Mouse (Mus musculus) kidney, postnatal 36 days (tissue): ENCODE data around the gene Arhgef17.
A peak's percentile ranks its signal among the peaks of the same experiment; 100 is the strongest.

Source experiments
- DNase-seq, 2 experiments: peaks; one replicate each; pipeline ENCODE4 v3.0.0; 2021 to 2022; ENCODE audit warnings: mixed read lengths in 2 of 2

The Arhgef17 gene

GRCm38 (mm10) chr7:100938106-100938505 is 6.2 kb upstream of the Arhgef17 start:
- no peak for DNase-seq

- peak in 1 of 2 experiments; percentile 52 for DNase-seq
These were observed 5.6 kb upstream of the Arhgef17 start for GRCm38 (mm10) chr7:100937481-100937880.

GRCm38 (mm10) chr7:100933520-100933919 is 1.6 kb upstream of the Arhgef17 start:
- DNase-seq = peak; percentile 57 to 64

- peak; percentile 94 for DNase-seq
These were observed 637 bp upstream of the Arhgef17 start for GRCm38 (mm10) chr7:100932481-100933007.

GRCm38 (mm10) chr7:100931316-100931925 is 486 bp downstream of the Arhgef17 start:
- peak in 1 of 2 experiments; percentile 60 for DNase-seq

- DNase-seq = peak; percentile 80 to 81
These were observed 1.1 kb downstream of the Arhgef17 start for GRCm38 (mm10) chr7:100930619-100931315.

GRCm38 (mm10) chr7:100929639-100930303 is 2.1 kb downstream of the Arhgef17 start:
- no peak for DNase-seq

GRCm38 (mm10) chr7:100928456-100928855 is 3.5 kb downstream of the Arhgef17 start:
- DNase-seq = peak; percentile 59 to 68

- no peak for DNase-seq
These were observed 4.5 kb downstream of the Arhgef17 start for GRCm38 (mm10) chr7:100927287-100928000.

- DNase-seq = peak; percentile 61 to 76
These were observed 5.5 kb downstream of the Arhgef17 start for GRCm38 (mm10) chr7:100926311-100926923.

GRCm38 (mm10) chr7:100924674-100925445 is 7.0 kb downstream of the Arhgef17 start:
- DNase-seq = no peak

GRCm38 (mm10) chr7:100924200-100924599 is 7.7 kb downstream of the Arhgef17 start:
- DNase-seq = no peak

- no peak for DNase-seq
These were observed 9.0 kb downstream of the Arhgef17 start for GRCm38 (mm10) chr7:100922907-100923306.

GRCm38 (mm10) chr7:100921289-100921688 is 10.6 kb downstream of the Arhgef17 start:
- no peak for DNase-seq

GRCm38 (mm10) chr7:100919809-100920107 is 12.1 kb downstream of the Arhgef17 start:
- peak; percentile 69 to 70 for DNase-seq

GRCm38 (mm10) chr7:100919006-100919808 is 12.7 kb downstream of the Arhgef17 start:
- no peak for DNase-seq

- peak; percentile 62 to 63 for DNase-seq
These were observed 13.7 kb downstream of the Arhgef17 start for GRCm38 (mm10) chr7:100918176-100918575.

- DNase-seq = no peak
These were observed 14.2 kb downstream of the Arhgef17 start for GRCm38 (mm10) chr7:100917751-100918150.

GRCm38 (mm10) chr7:100916526-100916925 is 15.4 kb downstream of the Arhgef17 start:
- no peak for DNase-seq

- no peak for DNase-seq
These were observed 16.7 kb downstream of the Arhgef17 start for GRCm38 (mm10) chr7:100915204-100915603.

GRCm38 (mm10) chr7:100911791-100912190 is 20.1 kb downstream of the Arhgef17 start:
- peak in 1 of 2 experiments; percentile 39 for DNase-seq
